Mouse (Mus musculus): Measurements from ENCODE around the gene E130114P18Rik.

Gene E130114P18Rik

DNA sequence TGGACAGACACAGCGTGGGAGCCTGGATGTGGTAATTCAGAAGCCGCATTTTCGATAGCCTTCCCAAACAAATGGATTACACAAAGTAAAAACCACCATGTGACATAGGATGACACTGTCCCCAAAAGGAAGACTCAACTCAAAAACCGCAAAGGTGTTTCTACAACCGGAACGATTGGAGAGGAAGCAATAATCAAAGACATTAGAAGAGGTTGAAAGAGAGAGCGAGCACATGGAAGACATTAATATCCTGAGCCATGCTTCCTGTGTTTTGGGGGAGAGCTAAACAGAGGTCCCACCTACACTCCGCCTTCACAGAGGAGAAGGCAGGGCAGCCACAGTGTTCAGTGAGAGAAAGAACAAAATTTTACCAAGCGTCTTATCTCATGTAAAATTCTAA lies 181.5 kb downstream of the E130114P18Rik start:
- DNase-seq: no peak

GRCm38 (mm10) chr4:97593869-97594268 lies 184.0 kb downstream of the E130114P18Rik start:
- DNase-seq: no peak

DNA sequence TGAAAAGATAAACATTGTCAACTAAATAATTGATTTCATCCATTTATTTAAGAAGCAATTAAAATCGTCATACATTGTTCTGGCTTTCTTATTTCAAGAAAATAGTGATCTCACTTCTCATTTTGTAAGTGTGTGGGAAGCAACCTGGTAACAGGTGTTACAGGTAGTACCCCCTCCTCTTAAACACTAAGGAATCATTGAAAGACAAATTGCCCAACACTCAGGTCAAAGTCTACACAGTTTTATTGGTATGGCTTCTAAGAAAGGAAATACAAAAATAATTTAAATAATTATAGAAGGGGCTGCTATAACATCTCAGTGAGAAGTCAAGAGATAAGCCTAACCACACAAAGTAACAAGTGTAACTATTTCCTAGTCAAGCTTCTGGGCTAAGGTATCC lies 188.1 kb downstream of the E130114P18Rik start:
- DNase-seq: no peak

- no peak for DNase-seq
Measured at GRCm38 (mm10) chr4:97587412-97588010, 190.4 kb downstream of the E130114P18Rik start.

DNA sequence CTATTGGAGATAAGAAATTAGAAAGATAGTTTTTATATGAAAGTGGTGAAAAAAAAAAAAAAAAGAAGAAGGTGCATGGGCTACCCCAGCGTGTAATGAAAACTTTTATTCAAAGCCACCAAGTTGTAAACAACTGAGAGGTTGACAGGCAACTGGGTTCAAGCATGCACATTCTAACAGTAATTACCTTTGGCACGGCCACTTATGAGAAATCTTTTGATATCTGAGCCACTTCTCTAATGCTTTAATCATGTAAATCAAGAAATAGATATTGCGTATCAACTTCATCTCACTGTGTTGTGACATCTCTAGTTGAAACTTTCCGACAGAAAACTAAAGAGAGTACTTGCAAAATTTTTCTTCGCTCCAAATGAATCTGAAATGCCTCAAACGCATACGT lies 192.7 kb downstream of the E130114P18Rik start:
- no peak for DNase-seq

GRCm38 (mm10) chr4:97584445-97585130 lies 193.3 kb downstream of the E130114P18Rik start:
- DNase-seq: no peak

GRCm38 (mm10) chr4:97582796-97583430 lies 195.0 kb downstream of the E130114P18Rik start:
- no peak for DNase-seq

DNA sequence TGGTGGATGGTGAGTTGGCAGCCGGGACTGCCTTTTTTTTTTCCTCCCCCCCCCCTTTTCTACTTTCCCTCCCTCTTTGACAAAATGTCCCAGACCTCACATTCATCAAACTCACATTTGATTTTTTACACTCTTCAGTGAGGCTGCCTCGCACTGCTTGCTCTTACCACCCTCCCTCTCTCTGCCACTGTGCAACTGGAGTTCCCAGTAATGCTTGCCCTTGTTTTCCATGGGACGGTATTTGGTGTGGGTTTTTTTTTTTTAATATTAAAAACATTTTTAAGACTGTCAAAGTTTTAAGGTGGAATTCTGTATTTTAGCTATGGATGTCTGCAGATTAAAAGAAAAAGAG lies 195.8 kb downstream of the E130114P18Rik start:
- DNase-seq: no peak

DNA sequence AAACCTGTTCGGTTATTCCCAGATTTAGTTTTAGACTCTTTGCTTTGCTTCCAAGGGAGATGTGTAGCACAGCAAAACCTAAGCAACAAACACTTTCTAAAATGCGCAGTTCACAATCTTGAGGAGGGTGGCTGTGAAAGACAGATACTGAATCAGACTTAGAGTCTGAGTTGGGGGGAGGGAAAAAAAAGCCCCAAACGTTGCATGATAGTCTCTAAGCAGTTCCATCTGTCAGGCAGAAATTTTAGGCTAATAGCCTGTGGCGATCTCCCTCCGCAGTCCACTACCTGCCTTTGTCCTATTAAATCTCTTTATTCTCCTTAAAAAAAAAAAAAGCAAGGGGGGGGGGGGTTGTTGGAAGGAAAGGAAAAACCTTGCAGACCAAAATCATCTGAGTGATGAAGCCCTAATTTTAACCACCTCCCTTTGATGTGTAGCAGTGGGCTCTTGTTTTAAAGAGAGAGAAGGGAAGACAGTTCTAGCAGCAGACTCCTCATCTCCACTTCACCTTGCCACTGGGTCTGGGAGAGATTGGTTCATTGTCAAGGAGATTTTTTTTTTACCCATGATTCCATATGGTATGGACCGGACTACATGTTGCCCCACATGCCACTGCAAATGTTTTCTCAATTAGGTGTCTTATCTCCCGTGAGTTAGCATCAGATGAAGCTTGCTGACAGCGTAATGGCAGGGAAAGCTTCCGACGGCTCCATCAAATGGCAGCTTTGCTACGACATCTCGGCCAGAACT lies 196.4 kb downstream of the E130114P18Rik start:
- DNase-seq: no peak

- no peak for DNase-seq
Measured at GRCm38 (mm10) chr4:97580906-97581305, 197.0 kb downstream of the E130114P18Rik start.

DNA sequence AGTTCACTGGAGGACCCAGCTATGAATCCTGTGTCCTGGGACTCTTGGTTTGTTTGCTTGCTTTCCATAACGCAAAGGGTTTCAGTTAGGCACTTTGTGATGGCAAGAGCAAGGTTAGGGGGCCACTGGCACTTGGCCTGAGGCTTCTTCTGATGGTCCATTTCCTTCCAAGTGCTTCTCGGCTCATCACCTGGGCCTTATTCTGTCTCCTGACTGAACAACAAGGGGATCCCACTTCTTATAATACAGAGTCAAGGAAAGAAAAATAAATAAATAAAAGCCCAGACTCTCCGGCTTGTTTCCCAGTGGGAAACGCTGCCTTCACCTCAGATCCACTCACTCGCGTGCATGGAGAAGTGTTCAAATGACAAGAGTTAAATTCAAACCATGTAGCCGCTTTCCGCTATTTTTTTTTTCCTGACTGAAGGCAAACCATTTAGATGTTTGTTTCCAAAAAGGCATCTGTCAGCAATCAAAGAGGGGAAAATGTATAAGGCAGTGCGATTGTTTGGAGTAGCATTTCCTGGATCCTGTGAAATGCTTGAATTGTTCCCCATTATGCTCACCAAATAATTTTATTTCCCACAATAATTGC lies 199.2 kb downstream of the E130114P18Rik start:
- no peak for DNase-seq

- no peak for DNase-seq
Measured at GRCm38 (mm10) chr4:97577431-97577830, 200.4 kb downstream of the E130114P18Rik start.

DNA sequence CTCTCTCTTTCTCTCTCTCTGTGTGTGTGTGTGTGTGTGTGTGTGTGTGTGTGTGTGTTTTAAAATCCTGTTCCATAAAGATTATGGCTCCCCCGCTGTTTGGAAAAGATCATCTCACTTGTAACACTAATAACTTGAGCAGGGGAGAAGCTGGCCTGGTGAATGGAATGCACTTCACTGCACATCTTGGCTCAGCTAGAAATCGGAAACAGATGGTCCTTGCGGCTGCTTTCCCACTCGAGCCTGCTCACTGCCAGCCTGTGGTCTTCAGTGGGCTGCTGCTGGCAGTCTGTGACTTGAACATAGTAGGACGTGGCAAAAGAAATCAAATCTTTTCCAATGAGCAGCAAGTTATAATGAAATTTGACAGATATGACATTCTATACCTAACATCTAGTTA lies 202.4 kb downstream of the E130114P18Rik start:
- peak; percentile 32 for DNase-seq

DNA sequence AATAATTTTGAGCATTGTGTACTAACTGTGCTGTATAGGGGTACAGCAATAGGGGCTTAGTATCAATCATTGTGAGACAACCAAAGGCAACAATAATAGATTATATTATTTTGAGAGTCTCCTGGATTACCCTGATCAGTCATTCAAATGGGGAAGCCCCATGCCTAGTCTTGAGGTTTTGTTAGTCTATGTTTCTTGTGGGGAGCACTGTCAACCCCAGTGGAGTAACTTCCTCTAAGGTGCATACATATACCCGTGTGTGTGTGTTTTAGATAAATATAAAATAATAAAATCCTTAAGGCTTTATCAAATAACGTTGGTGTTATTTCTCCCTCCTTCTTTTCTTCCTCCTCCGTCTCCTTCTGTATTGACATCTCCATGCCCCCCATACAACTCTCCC lies 208.6 kb downstream of the E130114P18Rik start:
- DNase-seq: no peak

DNA sequence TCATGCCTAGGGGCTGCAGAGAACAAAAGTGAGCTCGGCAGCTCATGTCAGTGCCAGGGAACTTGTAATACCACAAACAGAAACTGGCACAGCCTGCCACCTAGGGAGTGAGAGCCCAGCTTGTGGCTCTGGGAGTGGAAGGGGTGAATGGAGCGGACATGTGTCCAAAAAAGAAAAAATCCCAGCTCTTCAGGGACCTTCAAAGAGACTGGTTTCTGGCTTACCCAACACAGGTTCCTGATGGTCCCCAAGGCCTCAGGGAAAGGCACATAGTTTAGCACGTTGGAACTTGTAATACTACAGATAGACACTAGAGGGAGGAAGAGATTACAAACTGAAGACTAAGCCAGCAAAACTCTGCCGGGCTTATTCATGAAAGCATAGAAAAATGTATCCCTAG lies 213.2 kb downstream of the E130114P18Rik start:
- DNase-seq: no peak

GRCm38 (mm10) chr4:97564199-97564598 lies 213.7 kb downstream of the E130114P18Rik start:
- DNase-seq: no peak

DNA sequence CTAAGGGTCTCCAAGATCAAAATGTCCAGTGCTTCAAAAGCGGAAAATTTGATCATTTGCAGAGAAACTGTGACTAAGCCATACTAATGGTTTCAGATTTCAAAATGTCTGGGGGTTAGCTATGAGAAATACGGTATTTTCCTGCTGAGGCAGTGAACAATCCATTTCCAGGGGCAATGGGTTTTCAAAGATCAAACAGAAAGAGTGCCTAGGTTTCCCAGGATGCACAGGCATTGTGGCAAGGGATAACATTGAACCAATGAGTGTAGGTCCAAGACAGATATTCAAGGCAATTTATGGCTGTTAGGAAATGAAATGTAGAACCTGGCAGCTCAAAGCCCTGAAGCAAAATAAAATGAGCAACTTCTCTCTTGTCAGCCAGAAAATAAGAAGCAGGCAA lies 220.3 kb downstream of the E130114P18Rik start:
- no peak for DNase-seq

GRCm38 (mm10) chr4:97544016-97544415 lies 233.9 kb downstream of the E130114P18Rik start:
- DNase-seq: no peak

- no peak for DNase-seq
Measured at GRCm38 (mm10) chr4:97532072-97532471, 245.8 kb downstream of the E130114P18Rik start.

DNA sequence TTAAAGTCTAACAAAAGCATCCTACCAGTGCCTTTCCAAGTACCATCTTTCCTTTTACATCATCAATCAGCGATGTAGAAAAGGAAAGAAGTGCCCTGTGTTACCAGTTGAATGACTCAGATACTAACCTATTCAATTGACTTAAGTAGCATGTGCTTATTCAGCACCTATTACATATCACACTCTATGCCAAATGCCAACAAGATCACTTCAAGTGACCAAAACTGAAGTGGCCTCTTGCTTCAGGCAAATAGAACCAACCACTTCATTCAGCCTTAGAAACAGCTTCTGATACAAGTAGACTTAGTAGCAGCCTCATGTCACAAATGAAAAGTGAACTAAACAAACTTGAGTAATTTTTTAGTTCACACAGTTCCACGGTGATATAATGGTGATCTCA lies 249.4 kb downstream of the E130114P18Rik start:
- no peak for DNase-seq
